Mouse (Mus musculus) brain, embryonic 14.5 days (tissue): ENCODE results near the gene Pdap1. TPM values are rescaled to one million over a fixed set of nuclear protein-coding genes. Genes with fewer than 3 reads are reported as not detected.
A peak's percentile ranks its signal among the peaks of the same experiment; 100 is the strongest.
"Not testable (repeated sequence)": the region's sequence is repeated elsewhere in the genome, so short reads cannot be mapped to it uniquely, and the experiment has no call there.

ENCODE experiments used
- DNase-seq: peaks from one replicate; pipeline ENCODE4 v3.0.0-alpha.2; 2011; ENCODE audit warnings: low read depth
- CTCF ChIP-seq: fragments of 200-500 bp; IDR thresholded peaks from 2 replicates; pipeline ENCODE4 v1.5.1; 2012; ENCODE audit warnings: inconsistent platforms, mild to moderate bottlenecking, moderate library complexity, borderline replicate concordance; ENCODE audit not compliant: insufficient read depth, insufficient read length; ENCODE audit errors: extremely low read depth
- POLR2A ChIP-seq: fragments of 200-500 bp; IDR thresholded peaks from 2 replicates; pipeline ENCODE4 v1.6.1; 2012; ENCODE audit warnings: mild to moderate bottlenecking, inconsistent platforms, borderline replicate concordance; ENCODE audit not compliant: poor library complexity, insufficient read depth, insufficient read length, severe bottlenecking; ENCODE audit errors: extremely low read depth
- polyA plus RNA-seq: library from polyadenylated mRNA; depleted of rRNA; stranded (reverse); fragments of >200 nt; gene quantifications from 2 replicates; pipeline ENCODE4 v1.2.3, GENCODE M21; 2012; rRNA removed

Pdap1 gene
- polyA plus RNA-seq, 1 experiment, result 112 TPM

- TF ChIP-seq CTCF (no peak), POLR2A (no peak)
- DNase-seq, result no peak
Observed at GRCm38 (mm10) chr5:145096195-145096594, 43.8 kb downstream of the Pdap1 start.

- TF ChIP-seq CTCF (no peak), POLR2A (no peak)
- DNase-seq, result no peak
Observed at GRCm38 (mm10) chr5:145089878-145090277, 50.2 kb downstream of the Pdap1 start.

- TF ChIP-seq CTCF (no peak), POLR2A (no peak)
Observed at GRCm38 (mm10) chr5:145088186-145088585, 51.9 kb downstream of the Pdap1 start.

GRCm38 (mm10) chr5:145084822-145085221, 55.2 kb downstream of the Pdap1 start:
- no peak for DNase-seq
- TF ChIP-seq POLR2A, result no peak

More at GRCm38 (mm10) chr5:145088186-145088585, 51.9 kb downstream of the Pdap1 start:
- no peak for DNase-seq

- TF ChIP-seq CTCF (no peak), POLR2A (peak; percentile 85; the same call in 1 of the 2 replicates)
- DNase-seq, result peak; percentile 98
Observed at GRCm38 (mm10) chr5:145083632-145084451, 56.2 kb downstream of the Pdap1 start, which contains the start of the genes Arpc1a and Kpna7. Arpc1a (plus strand) TSS chr5:145083830. Kpna7 (minus strand) TSS chr5:145084030.

- not testable (repeated sequence) for DNase-seq
Observed at GRCm38 (mm10) chr5:145083201-145083600, 56.8 kb downstream of the Pdap1 start.

GRCm38 (mm10) chr5:145081866-145082613, 58.0 kb downstream of the Pdap1 start:
- no peak for DNase-seq
- no peak for TF ChIP-seq POLR2A
- no peak for TF ChIP-seq CTCF

Other genes starting within 250 kb of the Pdap1 start
- 50.6 and 65.4 TPM in 2 replicates for gene Smurf1, start 174.4 kb downstream of the Pdap1 start, polyA plus RNA-seq
- gene Gm4871, start 107.5 kb downstream of the Pdap1 start, polyA plus RNA-seq, result not detected in 2 replicates
- gene 1700018F24Rik, start 97.2 kb downstream of the Pdap1 start, polyA plus RNA-seq, result not detected in 2 replicates
- gene Arpc1a, start 56.4 kb downstream of the Pdap1 start, polyA plus RNA-seq, result 260 and 261 TPM in 2 replicates
- not detected in 2 replicates for gene Kpna7, start 56.2 kb downstream of the Pdap1 start, polyA plus RNA-seq
- 57.3 and 67.2 TPM in 2 replicates for gene Arpc1b, start 26.0 kb downstream of the Pdap1 start, polyA plus RNA-seq
- gene Bud31, start 124 bp upstream of the Pdap1 start, polyA plus RNA-seq, result 121 and 148 TPM in 2 replicates
- gene Ptcd1, start 26.9 kb upstream of the Pdap1 start, polyA plus RNA-seq, result 20.3 and 21.3 TPM in 2 replicates
- gene Cpsf4, start 27.0 kb upstream of the Pdap1 start, polyA plus RNA-seq, result 72.9 and 96.7 TPM in 2 replicates
- 220 and 254 TPM in 2 replicates for gene Atp5j2, start 51.8 kb upstream of the Pdap1 start, polyA plus RNA-seq
- 5.7 and 6.7 TPM in 2 replicates for gene Zkscan14, start 61.6 kb upstream of the Pdap1 start, polyA plus RNA-seq
- 9.3 and 12.3 TPM in 2 replicates for gene Zkscan5, start 64.3 kb upstream of the Pdap1 start, polyA plus RNA-seq
- 20.9 and 21.4 TPM in 2 replicates for gene Zfp655, start 91.5 kb upstream of the Pdap1 start, polyA plus RNA-seq
- gene Zscan25, start 140.3 kb upstream of the Pdap1 start, polyA plus RNA-seq, result 20.4 and 21.4 TPM in 2 replicates
- gene Cyp3a57, start 205.0 kb upstream of the Pdap1 start, polyA plus RNA-seq, result not detected in 2 replicates